Mouse (Mus musculus) MEL (cell line): ENCODE data around the gene Mettl1.

Experiments used
- BHLHE40 ChIP-seq: IDR thresholded peaks from 2 replicates; pipeline ENCODE4 v1.6.1; 2012; ENCODE audit warnings: low read depth, mild to moderate bottlenecking, inconsistent platforms, low read length, improper control_type of control experiment, borderline replicate concordance
- CHD1 ChIP-seq: IDR thresholded peaks from 2 replicates; pipeline ENCODE4 v1.6.1; 2012; ENCODE audit warnings: low read depth, mild to moderate bottlenecking, inconsistent platforms, low read length, improper control_type of control experiment
- CTCF ChIP-seq, 3 experiments: IDR thresholded peaks in 2 of 3; conservative IDR thresholded peaks in 1 of 3; 2 replicates each; pipeline ENCODE4 v1.5.1; 2011 to 2012; ENCODE audit warnings: low read length in 3 of 3, low read depth in 2 of 3, mild to moderate bottlenecking in 2 of 3, improper control_type of control experiment in 1 of 3, inconsistent platforms in 1 of 3, mixed read lengths in 1 of 3, moderate library complexity in 1 of 3; ENCODE audit not compliant: control insufficient read depth in 1 of 3, insufficient read depth in 1 of 3, poor library complexity in 1 of 3, severe bottlenecking in 1 of 3
- EP300 ChIP-seq, 2 experiments: IDR thresholded peaks; 2 replicates each; pipeline ENCODE4 v1.6.1; 2011; ENCODE audit warnings: improper control_type of control experiment in 2 of 2, low read length in 2 of 2, low read depth in 1 of 2, mild to moderate bottlenecking in 1 of 2
- ETS1 ChIP-seq: IDR thresholded peaks from 2 replicates; pipeline ENCODE4 v1.6.1; 2012; ENCODE audit warnings: low read depth, mild to moderate bottlenecking, inconsistent platforms, low read length, improper control_type of control experiment, moderate library complexity
- MAX ChIP-seq: IDR thresholded peaks from 2 replicates; pipeline ENCODE4 v1.6.1; 2011; ENCODE audit warnings: low read length, improper control_type of control experiment
- NELFE ChIP-seq: IDR thresholded peaks from 2 replicates; pipeline ENCODE4 v1.6.1; 2011; ENCODE audit warnings: low read depth, low read length, improper control_type of control experiment
- POLR2A ChIP-seq, 2 experiments: IDR thresholded peaks; 2 replicates each; pipeline ENCODE4 v1.6.1; 2011 to 2012; ENCODE audit warnings: low read length in 2 of 2, mild to moderate bottlenecking in 2 of 2, control low read depth in 1 of 2, improper control_type of control experiment in 1 of 2, low read depth in 1 of 2, moderate library complexity in 1 of 2; ENCODE audit not compliant: control insufficient read depth in 1 of 2, insufficient read depth in 1 of 2, poor library complexity in 1 of 2
- RCOR1 ChIP-seq: IDR thresholded peaks from 2 replicates; pipeline ENCODE4 v1.6.1; 2012; ENCODE audit warnings: low read depth, mild to moderate bottlenecking, inconsistent platforms, low read length, improper control_type of control experiment
- SIN3A ChIP-seq: IDR thresholded peaks from 2 replicates; pipeline ENCODE4 v1.6.1; 2012; ENCODE audit warnings: low read length, improper control_type of control experiment, inconsistent platforms
- SMC3 ChIP-seq: IDR thresholded peaks from 2 replicates; pipeline ENCODE4 v1.6.1; 2011; ENCODE audit warnings: low read depth, low read length, improper control_type of control experiment
- USF1 ChIP-seq: IDR thresholded peaks from 2 replicates; pipeline ENCODE4 v1.6.1; 2014; ENCODE audit warnings: low read depth, mild to moderate bottlenecking, inconsistent platforms, low read length, improper control_type of control experiment, moderate library complexity
- ZMIZ1 ChIP-seq: IDR thresholded peaks from 2 replicates; pipeline ENCODE4 v1.6.1; 2012; ENCODE audit warnings: low read depth, mild to moderate bottlenecking, inconsistent platforms, low read length, improper control_type of control experiment, moderate library complexity
- ZNF384 ChIP-seq: IDR thresholded peaks from 2 replicates; pipeline ENCODE4 v1.6.1; 2012; ENCODE audit warnings: low read depth, mild to moderate bottlenecking, inconsistent platforms, low read length, improper control_type of control experiment

DNA sequence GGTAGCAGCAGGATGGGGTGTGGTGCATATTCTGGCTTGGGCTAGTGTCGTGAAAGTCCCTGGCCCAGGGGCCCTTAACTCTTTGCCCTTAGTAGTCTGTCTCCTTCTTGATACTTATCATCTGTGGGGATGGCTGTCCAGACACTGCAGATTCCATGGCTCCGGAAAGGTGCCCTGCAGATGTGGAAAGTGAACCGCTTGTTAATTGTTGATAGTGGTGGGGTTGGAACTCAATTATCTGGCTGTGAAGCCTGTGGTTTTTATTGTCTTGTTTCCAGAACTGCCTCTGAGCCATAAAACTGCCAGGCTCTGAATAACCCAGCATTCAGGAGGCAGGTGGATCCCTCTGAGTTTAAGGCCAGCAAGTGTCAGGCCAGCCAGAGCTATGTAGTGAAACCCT, 49.5 kb upstream of the Mettl1 start:
- no peak for TF ChIP-seq RCOR1
- TF ChIP-seq CTCF (IDR thresholded peaks at IDR 0.05 in 2 of 3, conservative IDR thresholded peaks at IDR 0.05 in 1 of 3; ENCODE audit: control insufficient read depth in 1 of 3, insufficient read depth in 1 of 3, low read depth in 2 of 3, low read length in 3 of 3, poor library complexity in 1 of 3, severe bottlenecking in 1 of 3), result no peak
- no peak for TF ChIP-seq CHD1
- no peak for TF ChIP-seq EP300 (IDR thresholded peaks at IDR 0.05; ENCODE audit: low read depth in 1 of 2, low read length in 2 of 2)
- TF ChIP-seq ZNF384, result no peak
- TF ChIP-seq SIN3A, result no peak
- TF ChIP-seq USF1, result no peak
- no peak for TF ChIP-seq BHLHE40
- no peak for TF ChIP-seq NELFE
- TF ChIP-seq SMC3, result no peak
- no peak for TF ChIP-seq ETS1
- TF ChIP-seq POLR2A (IDR thresholded peaks at IDR 0.05; ENCODE audit: control insufficient read depth in 1 of 2, insufficient read depth in 1 of 2, low read depth in 1 of 2, low read length in 2 of 2, poor library complexity in 1 of 2), result no peak
- no peak for TF ChIP-seq MAX
- no peak for TF ChIP-seq ZMIZ1
